Mouse (Mus musculus) WW6 (cell line): ENCODE results near the gene Acot8.

Source experiments
- DNase-seq: peaks from one replicate; pipeline ENCODE4 v3.0.0-alpha.2; 2013; ENCODE audit warnings: low read depth, low spot score

The Acot8 gene

DNA sequence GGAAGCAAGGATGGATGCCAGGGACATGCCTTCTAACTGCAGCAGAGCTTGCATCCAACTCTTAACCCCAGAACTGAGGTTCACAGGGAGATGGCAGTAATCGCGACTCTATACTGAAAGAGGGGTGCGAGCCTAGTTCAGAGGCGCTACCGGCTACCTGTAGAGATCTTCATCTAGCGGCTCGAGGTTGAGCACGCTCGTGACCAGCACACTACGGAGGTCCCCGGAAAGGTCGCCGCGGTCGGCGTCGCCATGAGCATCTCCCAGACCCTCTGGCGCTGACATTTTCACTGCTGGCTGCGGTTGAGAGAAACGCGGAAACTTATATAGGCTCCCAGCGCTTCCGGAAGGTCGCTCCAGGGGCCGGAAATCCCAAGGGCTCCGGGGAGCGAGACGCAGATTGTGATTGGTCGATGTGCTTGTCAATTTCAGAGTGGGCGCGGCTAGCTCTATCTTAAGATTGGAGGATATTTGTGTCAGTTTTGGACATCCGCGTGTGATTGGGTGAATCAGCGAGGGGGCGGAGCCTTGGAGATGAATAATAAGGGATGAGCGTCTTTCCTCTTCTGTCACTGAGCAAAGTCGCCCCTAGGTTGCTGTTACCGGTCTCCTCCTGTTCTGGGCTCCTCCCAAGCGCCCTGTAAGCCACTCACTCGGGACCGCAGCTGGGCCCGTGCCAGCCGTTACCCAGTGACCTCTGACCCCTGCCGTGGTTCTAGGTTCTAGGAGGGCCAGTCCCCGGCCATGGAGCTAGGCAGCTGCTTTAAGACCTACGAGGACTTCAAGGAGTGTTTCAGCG lies at the start of gene Acot8, which contains the start of gene Zswim3:
TSS of gene Acot8 (minus strand) at position 350 of the 799 bp plus-strand sequence.
TSS of gene Zswim3 (plus strand) at position 566 of the 799 bp plus-strand sequence.
- DNase-seq: peak; percentile 97

DNA sequence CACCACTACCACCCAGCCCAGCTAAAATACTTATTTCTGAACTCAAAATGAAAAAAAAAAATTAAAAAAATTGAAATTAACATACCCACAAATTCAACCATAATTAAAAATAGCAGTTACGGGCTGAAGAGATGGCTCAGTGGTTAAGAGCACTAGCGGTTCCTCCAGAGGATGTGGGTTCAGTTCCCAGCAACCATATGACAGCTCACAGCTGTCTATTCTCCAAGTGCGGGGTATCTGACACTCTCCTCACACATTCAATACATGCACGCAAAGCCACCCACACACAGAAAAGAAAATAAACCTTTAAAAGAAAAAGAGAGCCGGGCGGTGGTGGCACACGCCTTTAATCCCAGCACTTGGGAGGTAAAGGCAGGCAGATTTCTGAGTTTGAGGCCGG lies 45.4 kb upstream of the Acot8 start:
- no peak for DNase-seq

DNA sequence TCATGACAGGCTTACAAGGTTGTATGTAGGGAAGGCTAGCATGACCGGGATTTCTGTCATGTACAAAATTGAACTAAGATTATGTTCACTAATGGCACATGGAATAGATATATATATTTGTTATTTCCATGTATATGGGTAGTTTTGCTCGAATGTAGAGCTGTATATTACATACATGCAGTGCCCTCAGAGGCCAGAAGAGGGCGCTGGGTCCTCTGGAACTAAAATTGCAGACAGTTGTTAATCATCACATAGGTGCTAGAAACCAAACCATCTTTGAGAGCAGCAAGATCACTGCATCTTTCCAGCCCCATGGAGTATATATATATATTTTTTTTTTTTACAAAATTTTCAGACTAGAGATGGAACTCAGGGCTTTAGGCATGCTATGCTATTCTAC lies 41.1 kb upstream of the Acot8 start:
- no peak for DNase-seq

DNA sequence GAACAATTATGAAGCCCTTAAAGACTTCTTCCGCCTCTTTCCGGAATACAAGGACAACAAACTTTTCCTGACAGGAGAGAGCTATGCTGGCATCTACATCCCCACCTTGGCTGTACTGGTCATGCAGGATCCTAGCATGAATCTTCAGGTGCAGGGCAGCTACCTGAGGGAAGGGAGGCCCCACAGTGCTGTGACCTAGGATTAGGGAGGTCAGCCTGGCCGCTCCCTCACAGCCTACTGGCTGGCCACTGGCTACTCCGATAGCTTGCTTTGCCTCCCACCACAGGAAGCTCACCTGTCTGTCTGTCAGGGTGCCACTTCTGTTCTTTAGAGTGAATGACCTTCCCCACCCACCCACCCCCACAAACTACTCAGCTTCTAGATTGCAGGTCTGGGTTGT lies 30.5 kb upstream of the Acot8 start:
- no peak for DNase-seq

DNA sequence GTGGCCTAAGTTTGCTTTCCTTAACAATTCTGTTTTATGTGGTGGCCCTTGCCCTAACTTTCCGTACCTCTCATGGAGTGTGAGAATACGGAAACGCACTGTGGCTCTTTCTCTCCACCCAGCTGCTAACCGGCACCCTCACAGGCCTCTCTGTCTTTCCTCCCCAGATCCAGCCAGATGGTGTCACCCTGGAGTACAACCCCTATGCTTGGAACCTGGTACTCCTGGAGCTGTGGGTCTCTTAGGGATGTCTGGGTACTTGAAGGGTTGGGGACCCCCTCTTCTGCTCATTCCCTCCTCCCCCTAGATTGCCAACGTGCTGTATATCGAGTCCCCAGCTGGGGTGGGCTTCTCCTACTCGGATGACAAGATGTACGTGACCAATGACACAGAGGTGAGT lies 29.8 kb upstream of the Acot8 start:
- DNase-seq: no peak

DNA sequence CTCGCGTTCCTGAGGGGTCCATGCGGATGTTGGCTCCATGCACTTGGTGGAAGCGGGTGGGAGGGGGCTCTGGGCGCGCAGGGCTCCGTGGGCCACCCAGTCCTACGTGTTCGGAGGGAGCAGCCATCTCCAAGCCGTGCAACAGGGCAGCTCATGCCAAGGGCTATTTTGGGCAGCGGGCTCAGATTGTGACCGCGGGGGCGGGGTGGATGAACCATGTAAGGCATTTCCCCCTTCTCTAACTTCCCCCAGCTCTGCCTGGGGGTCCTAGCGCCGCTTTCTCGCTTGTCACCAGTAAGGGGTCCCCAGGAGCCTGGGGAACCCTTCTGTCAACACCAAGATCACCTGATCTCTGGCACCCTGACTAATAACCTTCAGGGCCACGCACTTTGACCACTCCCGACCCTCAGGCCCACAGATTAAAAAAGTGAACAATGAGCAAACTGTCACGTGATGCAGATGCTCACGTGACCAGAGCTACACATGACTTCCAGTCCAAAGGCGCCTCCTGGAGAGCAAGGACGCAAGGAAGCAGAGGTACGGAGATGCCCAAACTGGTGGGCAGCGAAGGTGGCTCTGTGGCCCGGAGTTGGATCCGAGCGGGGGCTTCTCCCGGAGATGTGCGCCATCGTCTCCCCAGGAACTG lies 28.8 kb upstream of the Acot8 start, which contains the start of gene Neurl2:
TSS of gene Neurl2 (minus strand) at position 143 of the 646 bp plus-strand sequence.
- DNase-seq: peak; percentile 91

DNA sequence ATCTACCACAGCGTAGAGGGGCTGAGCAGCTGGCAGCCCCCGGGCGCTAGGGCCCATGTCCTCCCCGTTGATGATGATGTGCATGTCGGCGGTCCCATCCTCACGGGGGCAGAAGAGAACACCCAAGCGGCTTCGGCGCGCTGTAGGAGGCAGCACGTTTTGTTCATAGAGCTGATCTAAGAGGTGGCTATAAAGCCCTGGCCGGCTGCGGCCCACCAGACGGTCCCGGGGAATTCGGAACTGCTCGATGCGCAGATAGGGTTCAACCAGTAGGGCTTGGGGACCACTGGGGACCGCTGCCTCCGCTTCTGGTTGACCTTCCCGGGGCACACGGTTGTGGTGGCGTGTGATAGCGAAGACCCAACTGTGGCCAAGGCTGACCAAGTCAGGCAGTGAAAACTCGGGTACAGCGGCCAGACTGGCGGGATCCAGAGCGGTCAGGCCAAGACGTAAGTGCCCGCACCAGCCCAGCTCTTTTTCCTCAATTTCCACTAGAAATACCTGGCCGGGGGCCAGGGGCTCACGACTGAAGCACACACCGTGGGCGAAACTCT lies 28.1 kb upstream of the Acot8 start, which contains the start of gene Ctsa:
TSS of gene Ctsa (plus strand) at position 126 of the 554 bp plus-strand sequence.
- DNase-seq: no peak

DNA sequence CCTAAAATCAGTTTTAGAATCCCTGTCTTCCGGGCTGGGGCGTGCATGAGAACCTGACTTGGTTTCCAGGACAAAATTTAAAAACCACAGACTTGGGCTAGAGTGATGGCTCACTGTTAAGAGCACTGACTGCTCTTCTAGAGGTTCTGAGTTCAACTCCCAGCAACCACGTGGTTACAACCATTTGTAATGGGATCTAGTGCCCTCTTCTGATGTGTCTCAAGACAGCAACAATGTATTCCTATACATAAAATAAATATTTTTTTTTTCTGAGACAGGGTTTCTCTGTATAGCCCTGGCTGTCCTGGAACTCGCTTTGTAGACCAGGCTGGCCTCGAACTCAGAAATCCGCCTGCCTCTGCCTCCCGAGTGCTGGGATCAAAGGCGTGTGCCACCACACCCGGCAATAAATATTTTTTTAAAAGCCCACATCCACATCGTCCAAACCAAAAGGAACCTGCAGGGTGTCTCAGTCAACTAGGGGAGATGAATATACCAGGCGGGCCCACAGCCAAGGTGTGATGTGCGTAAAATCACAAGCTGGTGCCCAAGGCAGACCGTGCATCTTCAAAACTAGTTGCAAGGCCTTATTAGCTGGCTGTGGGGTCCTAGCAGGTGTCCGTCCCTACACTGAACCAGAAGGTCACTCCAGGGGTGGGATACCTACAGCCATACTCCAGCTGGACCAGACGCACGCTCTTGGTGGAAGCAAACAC lies 27.5 kb upstream of the Acot8 start:
- DNase-seq: no peak

DNA sequence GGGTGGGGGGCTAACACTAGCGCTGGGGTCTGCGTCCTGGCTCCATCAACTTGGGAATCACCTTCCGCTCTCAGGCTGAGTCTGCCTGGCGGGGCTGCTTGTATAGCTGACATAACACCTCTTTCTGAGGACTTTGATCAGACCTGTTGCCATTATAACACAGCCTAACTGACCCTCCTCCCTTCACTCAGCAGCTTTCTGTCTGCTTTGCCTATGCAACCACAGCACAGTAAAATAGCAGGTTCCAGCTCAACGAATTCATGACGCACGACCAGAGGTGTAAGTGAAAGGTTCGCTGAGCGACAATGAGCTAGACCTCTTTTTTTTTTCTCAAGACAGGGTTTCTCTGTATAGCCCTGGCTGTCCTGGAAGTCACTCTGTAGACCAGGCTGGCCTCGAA lies 26.3 kb upstream of the Acot8 start:
- DNase-seq: no peak

DNA sequence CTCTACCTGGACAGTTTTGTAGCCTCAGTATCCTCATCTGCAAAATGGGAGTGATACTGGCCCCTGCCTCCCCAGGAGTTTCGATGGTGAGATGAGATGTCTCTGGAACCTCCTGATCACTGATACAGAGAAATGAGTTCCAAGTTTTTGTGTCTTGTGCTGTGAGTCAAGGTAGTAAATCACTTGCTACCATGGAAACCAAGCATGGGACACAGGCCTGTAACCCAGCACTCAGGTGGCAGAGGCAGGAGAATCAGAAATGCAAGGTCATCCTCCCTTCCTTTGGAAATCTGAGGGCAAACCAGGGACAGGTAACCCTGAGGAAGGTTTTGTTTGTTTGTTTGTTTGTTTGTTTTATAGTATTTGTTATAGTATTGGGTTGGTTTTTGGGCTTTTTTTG lies 24.4 kb upstream of the Acot8 start:
- no peak for DNase-seq

DNA sequence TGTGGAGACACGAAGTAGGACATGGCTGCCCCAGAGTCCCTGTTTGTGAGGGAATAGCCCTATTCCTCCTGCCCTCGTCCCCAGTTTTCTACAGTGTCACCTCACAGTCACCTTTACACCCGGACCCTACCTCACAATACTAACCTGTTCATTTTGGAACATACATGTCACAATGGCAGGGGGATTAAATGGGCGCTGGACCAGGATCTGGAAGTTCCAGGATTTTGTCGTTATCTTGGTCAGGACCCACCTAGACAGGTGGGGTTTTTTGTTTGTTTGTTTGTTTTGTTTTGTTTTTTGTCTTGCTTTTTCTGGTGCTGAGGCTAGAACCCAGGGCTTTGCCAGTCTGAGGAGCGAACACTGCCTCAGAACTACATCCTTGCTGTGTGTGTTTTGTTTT lies 23.8 kb upstream of the Acot8 start, which contains the start of gene Spata25:
TSS of gene Spata25 (minus strand) at position 101 of the 400 bp plus-strand sequence.
- DNase-seq: no peak

DNA sequence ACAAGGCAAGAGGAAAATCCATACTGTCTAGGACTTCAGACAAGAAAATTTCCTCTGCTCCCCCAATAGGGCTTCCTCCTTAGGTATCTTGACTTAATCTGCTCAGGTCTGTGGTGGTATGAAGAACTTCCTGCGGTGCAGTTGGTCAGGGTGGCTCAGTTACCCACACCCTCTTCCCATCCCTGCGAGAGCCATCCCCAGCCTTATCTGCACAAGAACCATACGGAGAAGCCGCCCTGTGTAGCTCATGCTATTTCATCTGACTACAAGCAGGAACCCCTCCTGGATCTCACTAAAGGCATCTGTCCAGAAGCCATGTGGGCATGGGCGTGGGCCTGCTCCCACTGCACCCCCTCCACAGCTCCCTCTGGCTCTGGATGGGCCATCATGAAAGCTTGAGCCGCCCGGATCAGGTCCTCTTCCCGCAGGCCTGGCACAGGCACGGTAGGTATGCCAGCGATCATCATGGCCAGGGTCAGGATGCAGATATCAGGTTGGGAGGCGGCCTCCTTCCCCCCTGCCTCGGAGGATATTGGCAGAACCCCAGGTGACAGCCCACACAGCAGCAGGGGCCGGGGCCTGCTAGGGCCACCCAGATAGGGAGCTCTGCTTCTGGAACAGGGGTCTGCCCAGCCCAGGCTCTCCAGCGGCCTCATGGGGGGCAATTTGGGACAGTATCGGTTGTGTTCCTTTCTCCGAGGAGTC lies 22.6 kb upstream of the Acot8 start:
- no peak for DNase-seq

DNA sequence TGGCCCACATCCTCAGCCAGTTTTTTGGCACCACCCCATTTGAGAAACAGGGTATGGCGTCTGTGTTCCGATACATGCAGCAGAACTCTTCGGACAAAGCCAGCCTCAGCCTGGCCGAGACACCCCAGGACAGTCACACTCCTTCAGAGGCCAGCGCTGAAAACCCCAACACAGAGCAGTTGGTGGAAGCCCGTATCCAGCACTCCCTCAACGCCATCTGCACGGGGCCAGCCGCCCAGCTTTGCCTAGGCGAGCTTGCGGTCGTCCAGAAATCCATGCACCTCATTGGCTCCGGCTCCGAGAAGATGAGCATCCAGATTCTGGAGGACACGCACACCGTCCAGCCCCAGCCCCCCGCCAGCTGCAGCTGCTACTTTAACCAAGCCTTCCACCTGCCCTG lies 20.8 kb upstream of the Acot8 start:
- no peak for DNase-seq

DNA sequence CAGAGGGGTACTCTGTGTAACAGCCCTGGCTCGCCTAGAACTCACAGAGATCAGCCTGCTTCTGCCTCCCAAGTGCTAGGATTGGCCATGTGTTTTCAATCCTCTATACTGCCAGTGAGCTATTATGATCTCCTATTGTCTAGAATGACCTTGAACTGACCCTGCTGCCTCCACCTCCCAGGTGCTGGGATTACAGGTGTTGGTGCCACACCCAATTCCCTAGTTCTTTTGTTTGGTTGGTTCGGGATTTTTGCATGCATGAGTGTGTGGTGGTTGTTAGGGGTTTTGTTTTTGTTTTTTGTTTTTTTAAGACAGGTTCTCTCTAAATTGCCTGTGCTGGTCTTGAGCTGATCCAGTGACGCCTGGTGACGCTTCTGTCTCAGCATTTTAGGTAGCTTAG lies 19.3 kb upstream of the Acot8 start:
- no peak for DNase-seq

DNA sequence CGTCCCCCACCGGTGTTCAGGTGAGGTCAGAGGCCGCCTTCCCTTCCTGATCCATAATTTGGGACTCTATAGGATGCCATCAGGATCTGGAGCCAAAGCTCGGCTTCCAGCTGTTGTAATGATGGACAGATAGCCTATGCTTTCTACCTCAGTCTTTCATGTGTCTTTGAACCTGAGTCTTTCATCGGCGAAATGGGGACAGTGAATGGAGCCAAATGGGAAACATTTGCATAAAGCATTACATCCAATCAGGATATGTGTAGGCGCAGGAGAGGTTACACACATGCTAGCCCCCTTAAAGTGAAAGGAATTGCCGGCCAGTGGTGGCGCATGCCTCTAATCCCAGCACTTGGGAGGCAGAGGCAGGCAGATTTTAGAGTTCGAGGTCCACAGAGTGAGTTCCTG lies 18.5 kb upstream of the Acot8 start:
- no peak for DNase-seq

DNA sequence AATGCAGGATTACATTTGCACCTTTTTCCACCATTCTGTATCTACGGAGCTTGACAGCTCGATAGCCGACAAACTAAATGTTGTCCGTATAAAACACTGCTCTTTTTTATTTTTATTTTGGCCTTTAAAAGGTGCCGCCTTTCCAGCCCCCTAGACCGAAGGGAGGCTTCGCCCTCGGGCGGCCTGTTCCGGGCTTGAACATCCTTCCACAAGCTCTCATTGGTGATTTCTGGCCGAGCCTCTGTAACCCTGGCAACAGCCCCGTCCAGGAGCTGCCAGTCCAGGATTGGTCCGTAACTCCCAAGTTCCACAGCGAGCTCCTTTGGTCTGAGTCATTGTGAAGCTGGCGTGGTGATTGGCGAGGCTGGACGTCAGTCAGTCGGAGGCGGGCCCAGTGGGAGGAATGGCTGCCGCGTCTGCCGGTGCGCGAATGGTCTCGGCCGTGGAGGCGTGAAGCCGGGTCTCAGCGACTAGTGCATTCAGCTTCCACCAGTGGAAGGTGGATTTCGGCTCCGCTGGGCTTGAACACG lies 18.0 kb upstream of the Acot8 start, which contains the start of gene Zswim1:
TSS of gene Zswim1 (plus strand) at position 51 of the 530 bp plus-strand sequence.
- peak; percentile 94 for DNase-seq

DNA sequence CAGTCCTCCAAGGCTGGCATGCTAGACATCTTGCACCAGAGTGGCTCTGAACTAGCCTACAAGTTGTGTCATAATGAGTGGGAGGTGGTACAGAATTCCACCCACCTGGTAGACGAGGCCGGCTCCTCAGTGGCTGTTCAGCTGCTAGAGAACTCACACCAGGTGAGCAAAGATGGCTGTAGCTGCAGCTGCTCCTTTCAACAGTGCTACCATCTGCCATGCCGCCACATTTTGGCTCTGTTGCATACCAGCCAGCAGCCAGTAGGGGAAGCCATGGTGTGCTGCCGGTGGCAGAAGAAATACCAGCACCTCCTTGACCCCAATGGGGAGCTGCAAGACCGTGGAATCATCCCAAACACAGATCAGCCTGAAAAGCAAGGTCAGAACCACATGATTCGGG lies 16.4 kb upstream of the Acot8 start:
- no peak for DNase-seq

DNA sequence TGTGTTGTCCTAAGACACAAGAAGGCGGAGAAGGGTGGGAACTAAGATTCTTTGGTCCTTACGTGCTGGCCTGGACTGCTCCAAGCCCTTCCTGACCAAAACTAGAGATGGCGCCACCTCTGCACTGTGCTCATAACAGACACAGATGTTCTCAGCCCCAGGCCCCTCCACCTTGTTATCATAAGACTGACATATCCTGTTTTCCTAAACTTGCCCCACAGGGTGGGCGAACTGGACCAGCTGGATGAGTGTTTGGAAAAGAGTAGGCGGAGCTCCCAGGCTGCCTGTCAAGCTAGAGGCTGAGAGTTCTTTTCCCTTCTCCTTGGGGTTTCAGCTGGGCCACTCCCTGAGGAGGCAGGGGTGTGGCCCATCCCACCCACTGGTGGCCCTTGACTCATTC lies 13.0 kb upstream of the Acot8 start:
- DNase-seq: no peak

DNA sequence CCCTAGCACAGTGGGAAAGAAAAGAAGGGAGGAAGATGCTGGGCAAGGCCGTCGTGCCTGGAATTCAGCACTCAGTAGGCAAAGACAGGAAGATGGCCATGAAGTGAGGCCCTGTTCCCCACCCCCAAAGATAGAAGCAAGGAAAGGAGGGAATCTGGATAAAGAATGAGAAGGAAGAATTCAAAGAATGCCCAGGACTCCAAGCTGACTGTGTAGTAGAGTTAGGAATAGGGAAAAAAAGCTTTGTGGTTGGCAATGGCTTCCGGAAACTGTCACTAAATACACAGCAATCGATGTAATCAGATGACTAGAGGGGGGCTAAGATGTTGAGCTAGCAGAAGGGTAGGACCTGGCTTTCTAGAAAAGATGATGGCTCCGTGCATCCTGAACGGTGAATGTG lies 12.5 kb upstream of the Acot8 start:
- DNase-seq: no peak

DNA sequence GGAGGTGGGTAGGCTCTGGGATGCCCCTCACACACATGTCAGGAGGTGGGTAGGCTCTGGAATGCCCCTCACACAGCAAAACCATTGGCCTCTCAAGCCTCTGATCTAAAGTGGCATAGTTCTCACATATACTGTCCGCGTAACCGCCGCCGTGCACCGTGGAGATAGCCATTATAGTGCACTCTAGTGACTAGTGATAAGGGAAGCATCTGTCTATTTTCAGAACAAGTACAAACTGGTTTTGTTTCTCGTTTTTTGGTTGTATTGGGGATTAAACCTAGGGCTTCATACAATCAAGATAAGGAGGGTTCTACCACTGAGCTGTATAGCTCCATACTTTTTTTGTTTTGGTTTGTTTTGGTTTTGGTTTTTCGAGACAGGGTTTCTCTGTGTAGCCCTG lies 11.1 kb upstream of the Acot8 start:
- no peak for DNase-seq

DNA sequence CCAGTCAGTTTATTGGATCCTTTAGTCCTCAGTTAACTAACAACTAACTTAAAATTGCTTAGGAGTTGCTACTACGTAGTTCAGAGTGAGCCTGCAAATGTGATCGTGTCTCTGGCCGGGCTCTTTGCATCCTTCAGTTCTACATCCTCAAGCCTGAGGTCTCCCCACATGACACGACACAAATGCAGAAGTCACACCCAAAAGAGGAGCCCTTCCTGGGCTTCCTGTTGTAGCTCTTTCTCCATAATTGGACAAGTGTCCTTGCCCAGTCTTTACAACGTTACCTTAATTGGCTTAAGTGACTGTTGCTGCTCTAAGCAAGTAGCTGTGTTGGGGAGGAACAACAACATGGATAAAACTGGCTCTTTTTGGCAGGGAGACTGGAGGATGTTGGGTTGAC lies 10.7 kb upstream of the Acot8 start:
- no peak for DNase-seq
